Mouse (Mus musculus) stomach, postnatal 0 days (tissue): ENCODE results near the gene Ppm1d.

Experiments used
- CTCF ChIP-seq: IDR thresholded peaks from 2 replicates; pipeline ENCODE4 v1.5.1; 2016; ENCODE audit warnings: antibody characterized with exemption, low read depth, mild to moderate bottlenecking, moderate library complexity
- EP300 ChIP-seq: optimal IDR thresholded peaks from 2 replicates; pipeline ENCODE3; 2016; ENCODE audit warnings: antibody characterized with exemption

DNA sequence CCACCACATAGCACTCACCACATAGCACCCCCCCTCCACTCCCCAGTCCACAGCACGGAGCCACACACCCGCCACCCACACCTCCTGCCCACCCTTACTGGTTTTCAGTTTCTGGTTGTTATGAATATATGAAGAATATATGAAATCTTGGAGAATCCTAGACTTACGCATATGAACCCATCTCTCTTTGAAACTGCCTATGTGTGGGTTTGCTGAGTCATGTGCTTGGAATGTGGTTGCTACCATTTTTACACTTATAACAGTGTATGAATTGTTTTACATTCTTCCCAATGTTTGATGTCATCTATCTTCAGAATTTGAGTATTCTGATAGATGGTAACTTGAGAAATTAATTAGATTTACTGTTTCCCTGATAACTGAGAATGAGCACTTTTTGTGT, 68.0 kb downstream of the Ppm1d start:
- no peak for TF ChIP-seq CTCF
- no peak for TF ChIP-seq EP300
